Mouse (Mus musculus) subcutaneous adipose tissue, adult 2 months (tissue): ENCODE results near the gene Gm17455. TPM values are rescaled to one million over a fixed set of nuclear protein-coding genes. Genes with fewer than 3 reads are reported as not detected.

Experiments
- polyA plus RNA-seq: library from polyadenylated mRNA; depleted of rRNA; stranded (reverse); fragments of >200 nt; gene quantifications from 2 replicates; pipeline ENCODE4 v1.2.3, GENCODE M21; 2012; ENCODE audit warnings: low replicate concordance; rRNA removed

Gene Gm17455
- polyA plus RNA-seq = 0.43 and 0.50 TPM in 2 replicates

GRCm38 (mm10) chr10:60399449-60399848 is at the start of gene Gm17455:
Gene Gm17455, plus strand, starts transcription at chr10:60399726.

Other genes starting within 250 kb of the Gm17455 start
- 0.96 and 1.5 TPM in 2 replicates for gene Chst3, start 180.5 kb upstream of the Gm17455 start, polyA plus RNA-seq
- 1,957 and 2,214 TPM in 2 replicates for gene Psap, start 122.1 kb upstream of the Gm17455 start, polyA plus RNA-seq
- 86.0 and 171 TPM in 2 replicates for gene Vsir, start 52.9 kb upstream of the Gm17455 start, polyA plus RNA-seq